Mouse (Mus musculus): ENCODE measurements at regions not wholly inside any gene's neighbourhood (a gene's known extent, or its start where the extent isn't known, plus 50 kb on each side); places are given as distances from the start of the nearest gene placed in this dataset.

- intact Hi-C loops (cut with DNase I) = no loop called here
- TF ChIP-seq CTCF (IDR thresholded peaks at IDR 0.05) = no peak
- no peak for TF ChIP-seq POLR2A (IDR thresholded peaks at IDR 0.05; ENCODE audit: insufficient read depth, low read depth, low read length)
- no peak for TF ChIP-seq EP300 (IDR thresholded peaks at IDR 0.05; ENCODE audit: insufficient read depth, low read depth, low read length)
- Histone ChIP-seq H3K79me2 (replicated peaks; ENCODE audit: control insufficient read depth, insufficient read depth, low read length) (no peaks in the 10 kb centered on the region), H3K36me3 (ENCODE audit: control insufficient read depth, insufficient read depth, low read length) (no peaks in the 10 kb centered on the region), H3K9ac (ENCODE audit: low read depth, low read length) (no peak overlapping the region), H3K27ac (no peak overlapping the region), H3K4me1 (ENCODE audit: control insufficient read depth, insufficient read depth, low read length) (no peaks in the 10 kb centered on the region), H3K4me3 (no peak overlapping the region), H3K27me3 (ENCODE audit: control insufficient read depth, insufficient read depth, low read length) (no peaks in the 10 kb centered on the region)
- no peak for DNase-seq
- WGBS = 82% methylated on average over 9 of the region's 9 CpGs
Observed at GRCm38 (mm10) chr16:76130486-76130885, 108.4 kb upstream of the Samsn1 start.

- Histone ChIP-seq H3K36me3 (ENCODE audit: control insufficient read depth, insufficient read depth, low read length) (no peaks in the 10 kb centered on the region), H3K4me1 (ENCODE audit: control insufficient read depth, insufficient read depth, low read length) (no peaks in the 10 kb centered on the region), H3K9ac (ENCODE audit: low read depth, low read length) (no peak overlapping the region), H3K79me2 (replicated peaks; ENCODE audit: control insufficient read depth, insufficient read depth, low read length) (no peaks in the 10 kb centered on the region), H3K27ac (no peak overlapping the region), H3K27me3 (ENCODE audit: control insufficient read depth, insufficient read depth, low read length) (no peaks in the 10 kb centered on the region), H3K4me3 (no peak overlapping the region)
- WGBS = 86% methylated on average over 2 of the region's 2 CpGs
- intact Hi-C loops (cut with DNase I) = no loop called here
- peak in 1 of 2 experiments; percentile 10 for DNase-seq
- no peak for TF ChIP-seq POLR2A (IDR thresholded peaks at IDR 0.05; ENCODE audit: insufficient read depth, low read depth, low read length)
- peak; percentile 54 for TF ChIP-seq CTCF (IDR thresholded peaks at IDR 0.05)
- TF ChIP-seq EP300 (IDR thresholded peaks at IDR 0.05; ENCODE audit: insufficient read depth, low read depth, low read length) = no peak
Observed at GRCm38 (mm10) chr16:76129982-76130381, 107.9 kb upstream of the Samsn1 start.

- no peaks in the 10 kb centered on the region for H3K79me2 ChIP-seq (replicated peaks; ENCODE audit: control insufficient read depth, insufficient read depth, low read length)
- no peaks in the 10 kb centered on the region for H3K36me3 ChIP-seq (ENCODE audit: control insufficient read depth, insufficient read depth, low read length)
- no peak overlapping the region for H3K4me3 ChIP-seq
- WGBS = 58% methylated on average over 5 of the region's 5 CpGs
- intact Hi-C loops (cut with DNase I) = no loop called here
- no peaks in the 10 kb centered on the region for H3K27me3 ChIP-seq (ENCODE audit: control insufficient read depth, insufficient read depth, low read length)
- TF ChIP-seq CTCF (IDR thresholded peaks at IDR 0.05) (no peak), EP300 (IDR thresholded peaks at IDR 0.05; ENCODE audit: insufficient read depth, low read depth, low read length) (no peak), POLR2A (IDR thresholded peaks at IDR 0.05; ENCODE audit: insufficient read depth, low read depth, low read length) (no peak)
- no peak overlapping the region for H3K9ac ChIP-seq (ENCODE audit: low read depth, low read length)
- H3K27ac ChIP-seq = no peak overlapping the region
- no peak for DNase-seq
- no peaks in the 10 kb centered on the region for H3K4me1 ChIP-seq (ENCODE audit: control insufficient read depth, insufficient read depth, low read length)
Observed at GRCm38 (mm10) chr16:76123021-76123384, 100.9 kb upstream of the Samsn1 start.

GRCm38 (mm10) chr16:76122172-76123020, 100.3 kb upstream of the Samsn1 start:
- intact Hi-C loops (cut with DNase I) = no loop called here
- TF ChIP-seq POLR2A (IDR thresholded peaks at IDR 0.05; ENCODE audit: insufficient read depth, low read depth, low read length) = no peak
- no peak for TF ChIP-seq CTCF (IDR thresholded peaks at IDR 0.05)
- no peak for TF ChIP-seq EP300 (IDR thresholded peaks at IDR 0.05; ENCODE audit: insufficient read depth, low read depth, low read length)
- H3K27ac ChIP-seq = no peak overlapping the region
- 41% methylated on average over 9 of the region's 9 CpGs for WGBS
- no peak overlapping the region for H3K4me3 ChIP-seq
- H3K79me2 ChIP-seq (replicated peaks; ENCODE audit: control insufficient read depth, insufficient read depth, low read length) = no peaks in the 10 kb centered on the region
- H3K27me3 ChIP-seq (ENCODE audit: control insufficient read depth, insufficient read depth, low read length) = no peaks in the 10 kb centered on the region
- H3K4me1 ChIP-seq (ENCODE audit: control insufficient read depth, insufficient read depth, low read length) = no peaks in the 10 kb centered on the region
- H3K9ac ChIP-seq (ENCODE audit: low read depth, low read length) = no peak overlapping the region
- H3K36me3 ChIP-seq (ENCODE audit: control insufficient read depth, insufficient read depth, low read length) = no peaks in the 10 kb centered on the region
- DNase-seq = no peak

- H3K4me1 ChIP-seq (ENCODE audit: control insufficient read depth, insufficient read depth, low read length) = no peaks in the 10 kb centered on the region
- DNase-seq = no peak
- intact Hi-C loops (cut with DNase I) = no loop called here
- no peak overlapping the region for H3K27ac ChIP-seq
- H3K9ac ChIP-seq (ENCODE audit: low read depth, low read length) = no peak overlapping the region
- H3K27me3 ChIP-seq (ENCODE audit: control insufficient read depth, insufficient read depth, low read length) = no peaks in the 10 kb centered on the region
- H3K79me2 ChIP-seq (replicated peaks; ENCODE audit: control insufficient read depth, insufficient read depth, low read length) = no peaks in the 10 kb centered on the region
- no peaks in the 10 kb centered on the region for H3K36me3 ChIP-seq (ENCODE audit: control insufficient read depth, insufficient read depth, low read length)
- 95% methylated on average over 2 of the region's 2 CpGs for WGBS
- TF ChIP-seq POLR2A (IDR thresholded peaks at IDR 0.05; ENCODE audit: insufficient read depth, low read depth, low read length) (no peak), CTCF (IDR thresholded peaks at IDR 0.05) (no peak), EP300 (IDR thresholded peaks at IDR 0.05; ENCODE audit: insufficient read depth, low read depth, low read length) (no peak)
- no peak overlapping the region for H3K4me3 ChIP-seq
Observed at GRCm38 (mm10) chr16:76120712-76121111, 98.6 kb upstream of the Samsn1 start.

- H3K27me3 ChIP-seq (ENCODE audit: control insufficient read depth, insufficient read depth, low read length) = no peaks in the 10 kb centered on the region
- TF ChIP-seq CTCF (IDR thresholded peaks at IDR 0.05) = no peak
- TF ChIP-seq EP300 (IDR thresholded peaks at IDR 0.05; ENCODE audit: insufficient read depth, low read depth, low read length) = no peak
- no peak for TF ChIP-seq POLR2A (IDR thresholded peaks at IDR 0.05; ENCODE audit: insufficient read depth, low read depth, low read length)
- H3K9ac ChIP-seq (ENCODE audit: low read depth, low read length) = no peak overlapping the region
- intact Hi-C loops (cut with DNase I) = no loop called here
- no peaks in the 10 kb centered on the region for H3K79me2 ChIP-seq (replicated peaks; ENCODE audit: control insufficient read depth, insufficient read depth, low read length)
- 83% methylated on average over 3 of the region's 3 CpGs for WGBS
- no peak for DNase-seq
- no peak overlapping the region for H3K27ac ChIP-seq
- no peaks in the 10 kb centered on the region for H3K36me3 ChIP-seq (ENCODE audit: control insufficient read depth, insufficient read depth, low read length)
- H3K4me3 ChIP-seq = no peak overlapping the region
- H3K4me1 ChIP-seq (ENCODE audit: control insufficient read depth, insufficient read depth, low read length) = no peaks in the 10 kb centered on the region
Observed at GRCm38 (mm10) chr16:76110383-76110782, 88.3 kb upstream of the Samsn1 start.

Measured in heart, adult 2 months (tissue).